Mouse (Mus musculus): ENCODE measurements around the gene Sorl1. TPM values are rescaled to one million over a fixed set of nuclear protein-coding genes. Genes with fewer than 3 reads are reported as not detected.

The Sorl1 gene
- polyA plus RNA-seq, 1 experiment from 2014 or later: 3.6 TPM

Other genes with a start within 250 kb of the Sorl1 start
- gene Sc5d, start 140.0 kb upstream of the Sorl1 start, polyA plus RNA-seq (2014; fragmentation: Nextera tagmentation; extraction: Ambion mirVana): 25.9 and 30.4 TPM in 2 replicates

Measured in heart, embryonic 14.5 days (tissue).